Mouse (Mus musculus): ENCODE data around the gene Uspl1. TPM values are rescaled to one million over a fixed set of nuclear protein-coding genes. Genes with fewer than 3 reads are reported as not detected.

Gene Uspl1
- polyA plus RNA-seq, 1 experiment from 2014 or later: 51.7 TPM

Small RNA genes within 50 kb of the gene (microRNA-seq; reads per million reads assigned to microRNA genes)
- gene Gm24105: not detected

Other genes starting within 250 kb of the Uspl1 start
- gene Gm42791, start 189.2 kb upstream of the Uspl1 start, polyA plus RNA-seq (2015; fragmentation: Nextera tagmentation; extraction: Ambion mirVana): 5.6 and 7.4 TPM in 2 replicates
- gene Hmgb1, start 139 bp downstream of the Uspl1 start, polyA plus RNA-seq (2015; fragmentation: Nextera tagmentation; extraction: Ambion mirVana): 1,140 and 1,184 TPM in 2 replicates
- gene Alox5ap, start 80.4 kb downstream of the Uspl1 start, polyA plus RNA-seq (2015; fragmentation: Nextera tagmentation; extraction: Ambion mirVana): 8.3 and 8.8 TPM in 2 replicates
- gene Medag, start 227.4 kb downstream of the Uspl1 start, polyA plus RNA-seq (2015; fragmentation: Nextera tagmentation; extraction: Ambion mirVana): 0.95 and 1.7 TPM in 2 replicates

All from forebrain, embryonic 15.5 days (tissue).